Mouse (Mus musculus) cerebellum, adult 9-11 months (tissue): ENCODE data around the gene Zbtb12.
A peak's percentile ranks its signal among the peaks of the same experiment; 100 is the strongest.

Source experiments
- DNase-seq: peaks from one replicate; pipeline ENCODE4 v3.0.0; 2022

Gene Zbtb12

DNA sequence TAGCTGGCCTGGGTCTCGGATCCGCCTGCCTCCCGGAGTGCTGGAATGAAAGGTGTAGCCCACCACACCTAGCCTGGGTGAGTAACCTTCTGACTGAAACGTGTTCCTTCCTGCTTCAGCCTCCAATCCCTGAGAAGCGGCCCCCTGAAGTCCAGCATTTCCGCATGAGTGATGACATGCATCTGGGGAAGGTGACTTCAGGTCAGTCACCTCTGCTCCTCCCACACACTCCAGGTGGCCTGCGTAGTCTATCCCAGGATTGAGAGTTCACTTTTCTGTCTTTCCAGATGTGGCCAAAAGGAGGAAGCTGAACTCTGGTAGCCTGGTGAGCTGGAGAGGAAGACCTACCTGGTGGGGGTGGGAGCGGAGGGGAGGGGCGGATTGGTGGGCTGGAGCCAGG, 23.6 kb downstream of the Zbtb12 start:
- no peak for DNase-seq

DNA sequence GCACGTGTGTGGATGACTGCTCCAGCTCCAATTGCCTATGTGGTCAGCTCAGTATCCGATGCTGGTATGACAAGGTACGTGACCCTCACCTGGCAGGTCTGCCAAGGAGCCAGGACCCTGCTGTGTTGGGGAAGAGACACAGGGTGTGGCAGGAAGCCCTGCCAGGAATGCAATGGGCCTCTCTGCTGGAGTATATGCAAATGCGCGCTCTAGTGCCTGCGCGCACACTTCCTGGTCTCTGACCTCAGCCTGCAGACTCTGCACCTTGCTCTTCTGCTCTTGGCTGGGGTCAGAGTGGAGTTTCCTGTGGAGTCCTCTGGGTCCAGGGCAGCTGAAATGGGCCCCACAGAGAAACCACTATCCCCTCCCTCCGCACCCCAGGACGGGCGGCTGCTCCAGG, 31.7 kb downstream of the Zbtb12 start:
- DNase-seq: no peak

DNA sequence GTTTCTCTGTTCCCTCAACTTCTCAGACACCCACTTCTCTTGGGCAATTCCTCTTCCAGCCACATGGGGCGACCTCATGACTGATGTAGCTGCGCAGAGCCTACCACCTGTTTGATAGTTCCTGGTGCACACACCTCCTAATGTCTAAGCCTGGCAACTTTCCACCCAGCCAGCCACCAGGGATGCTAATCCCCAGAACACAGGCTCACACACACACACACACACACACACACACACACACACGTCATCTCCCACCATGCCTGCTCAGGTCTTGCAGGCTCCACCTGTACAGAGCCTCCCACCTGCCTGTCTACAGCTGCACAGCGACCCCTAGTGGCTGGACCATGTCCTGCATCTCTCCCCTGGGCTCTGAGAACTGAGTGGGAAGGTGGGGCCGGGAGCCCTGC, 32.7 kb downstream of the Zbtb12 start:
- peak; percentile 69 for DNase-seq

DNA sequence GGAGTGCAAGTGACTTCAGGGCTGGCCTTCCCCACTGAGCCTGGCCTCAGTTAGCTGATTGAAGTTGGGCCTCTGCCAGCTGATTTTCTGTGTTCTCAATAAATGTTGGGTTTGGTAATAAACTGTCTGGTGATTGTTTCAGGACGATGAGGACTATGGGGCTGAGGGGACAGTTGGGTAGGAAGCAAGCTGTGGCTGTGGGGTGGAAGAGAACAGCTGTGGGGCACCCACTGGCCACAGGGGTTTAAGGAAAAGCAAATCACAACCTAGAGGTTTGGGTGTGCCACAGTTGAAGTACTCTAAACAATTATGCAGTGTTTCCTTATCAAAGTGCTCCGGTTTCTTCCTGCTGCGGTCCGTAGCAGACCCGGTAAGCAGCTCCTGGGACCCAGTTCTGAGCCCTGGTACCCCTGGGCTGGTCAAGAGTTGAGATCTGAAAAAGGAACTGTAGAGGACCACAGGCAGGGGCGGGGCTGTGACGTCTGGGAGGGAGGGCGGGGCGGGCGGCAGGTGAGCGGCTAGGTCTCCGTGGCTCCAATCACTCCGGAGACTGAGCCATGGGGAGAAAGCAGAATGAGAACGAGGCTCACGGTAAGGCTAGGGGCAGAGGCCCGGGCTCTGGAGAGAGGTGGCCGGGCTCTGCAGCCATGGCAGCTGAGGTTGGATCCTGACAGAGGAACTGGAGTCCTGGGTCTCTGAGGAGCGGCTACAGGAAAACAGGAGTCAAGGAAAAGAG, 34.8 kb downstream of the Zbtb12 start, which contains the start of gene Slc44a4:
Gene Slc44a4, plus strand, starts transcription at position 537 of the 736 bp plus-strand sequence.
- no peak for DNase-seq

DNA sequence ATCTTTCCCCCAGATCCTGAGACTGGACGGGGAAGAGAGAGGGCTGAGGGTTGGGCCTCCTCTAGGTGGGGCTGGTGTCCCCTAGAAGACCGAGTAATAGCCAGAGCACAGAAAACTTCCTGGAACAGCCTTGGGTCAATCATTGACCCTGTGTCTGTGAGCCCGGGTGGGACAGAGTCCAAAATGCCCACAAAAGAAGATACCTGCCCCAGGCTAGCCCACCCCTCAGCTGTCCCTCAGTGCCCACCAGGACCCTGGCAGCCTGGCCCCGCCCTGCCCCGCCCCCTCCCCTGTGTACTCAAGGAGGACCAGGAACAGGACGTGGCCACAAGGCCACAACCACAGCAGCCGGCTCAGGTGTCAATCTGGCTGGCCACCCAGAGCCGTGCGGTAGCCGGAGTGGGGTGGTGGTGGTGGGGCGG, 36.1 kb downstream of the Zbtb12 start:
- no peak for DNase-seq

DNA sequence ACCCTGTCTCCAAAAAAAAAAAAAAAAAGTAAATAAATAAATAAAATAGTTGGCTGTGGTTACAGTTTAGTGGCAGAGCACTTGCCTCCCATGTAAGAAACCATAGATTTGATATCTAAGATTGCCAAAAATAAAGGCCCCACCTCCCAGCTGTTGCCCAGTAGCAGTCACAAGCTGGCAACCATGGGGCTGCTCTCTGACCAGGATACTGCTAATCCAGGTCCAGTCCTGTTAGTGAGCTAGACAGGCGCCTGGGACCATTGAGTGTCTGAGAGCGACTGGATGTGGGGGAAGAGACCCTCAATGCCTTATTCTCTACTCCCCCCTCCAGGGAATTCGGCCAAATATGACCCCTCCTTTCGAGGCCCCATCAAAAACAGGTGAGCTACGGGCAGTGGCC, 37.0 kb downstream of the Zbtb12 start:
- DNase-seq: no peak

DNA sequence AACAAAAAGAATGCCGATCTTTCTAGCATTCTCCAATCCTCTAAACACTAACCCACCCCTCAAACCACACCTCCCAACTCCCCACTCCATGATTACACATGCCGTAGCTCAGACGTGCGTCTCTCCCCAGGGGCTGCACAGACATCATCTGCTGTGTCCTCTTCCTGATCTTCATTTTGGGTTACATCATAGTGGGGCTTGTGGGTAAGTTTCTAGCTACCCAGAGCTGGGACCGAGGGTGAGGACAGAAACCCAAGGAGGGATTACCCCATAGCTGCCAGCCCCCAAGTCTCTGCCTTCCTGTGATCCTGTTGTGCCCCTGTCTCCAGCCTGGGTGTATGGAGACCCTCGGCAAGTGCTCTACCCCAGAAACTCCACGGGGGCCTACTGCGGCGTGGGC, 37.9 kb downstream of the Zbtb12 start:
- no peak for DNase-seq

DNA sequence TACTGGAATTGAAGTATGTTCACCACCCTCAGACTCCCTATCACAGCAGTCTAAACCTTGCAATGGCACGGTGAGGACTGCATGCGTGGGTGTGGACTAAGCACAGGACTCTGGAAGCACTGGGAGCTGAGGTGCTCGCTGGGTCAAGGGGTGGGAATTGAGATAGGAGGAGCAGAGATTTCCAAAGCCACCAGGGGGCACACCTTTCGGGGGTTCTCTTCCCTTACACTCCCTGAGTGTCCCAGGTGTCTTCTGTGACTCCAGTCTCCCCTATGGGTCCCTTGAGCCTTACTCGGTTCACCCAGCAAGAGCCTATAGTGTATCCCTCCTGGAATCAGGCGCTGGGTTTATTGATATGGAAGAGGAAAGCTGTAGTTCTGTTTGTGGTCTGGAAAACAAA, 43.7 kb downstream of the Zbtb12 start:
- no peak for DNase-seq

DNA sequence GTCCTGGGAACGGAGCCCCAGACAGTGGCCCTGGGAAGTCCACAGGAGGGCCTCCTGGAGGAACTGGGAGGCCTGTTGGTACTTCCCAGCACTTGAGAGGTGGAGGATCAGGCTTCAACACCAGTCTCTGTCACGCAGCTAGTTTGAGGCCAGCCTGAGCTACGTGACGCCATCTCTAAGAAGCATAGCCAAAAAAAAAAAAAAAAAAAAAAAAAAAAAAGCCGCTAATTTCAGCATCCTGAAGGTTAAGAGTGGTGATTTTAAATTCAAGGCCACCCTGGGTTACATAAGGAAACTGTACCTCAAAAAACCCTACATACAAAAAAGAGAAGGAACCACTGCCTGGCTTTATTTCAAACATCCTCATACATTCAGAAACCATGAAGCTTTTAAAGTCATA, 45.0 kb downstream of the Zbtb12 start:
- no peak for DNase-seq

DNA sequence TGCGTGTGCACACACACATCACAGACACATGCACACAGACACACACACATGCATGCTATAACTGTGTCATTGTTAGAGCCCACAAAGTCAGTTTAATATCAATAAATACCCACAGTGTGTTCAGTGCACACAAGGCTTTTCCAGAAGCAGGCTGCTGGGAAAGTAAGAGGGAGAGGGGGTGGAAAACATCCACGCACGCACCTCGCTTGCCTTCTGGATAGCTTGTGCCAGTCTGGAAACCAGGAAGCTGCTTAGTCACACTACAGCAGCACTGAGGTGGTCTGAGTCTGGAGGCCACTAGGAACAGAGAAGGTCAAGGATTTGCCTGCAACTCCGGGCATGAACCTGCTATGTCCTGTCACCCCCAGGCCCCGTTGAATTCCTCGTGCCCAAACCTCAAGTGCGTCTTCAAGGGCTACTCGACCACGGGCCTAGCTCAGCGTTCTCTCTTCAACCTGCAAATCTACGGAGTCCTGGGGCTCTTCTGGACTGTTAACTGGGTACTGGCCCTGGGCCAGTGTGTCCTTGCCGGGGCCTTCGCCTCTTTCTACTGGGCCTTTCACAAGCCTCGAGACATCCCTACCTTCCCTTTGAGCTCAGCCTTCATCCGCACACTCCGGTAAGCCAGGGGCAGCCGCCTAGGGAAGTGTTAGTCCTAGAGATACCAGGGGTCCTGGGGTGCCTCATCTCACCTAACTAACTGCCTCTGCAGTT, 48.2 kb downstream of the Zbtb12 start:
- DNase-seq: no peak

DNA sequence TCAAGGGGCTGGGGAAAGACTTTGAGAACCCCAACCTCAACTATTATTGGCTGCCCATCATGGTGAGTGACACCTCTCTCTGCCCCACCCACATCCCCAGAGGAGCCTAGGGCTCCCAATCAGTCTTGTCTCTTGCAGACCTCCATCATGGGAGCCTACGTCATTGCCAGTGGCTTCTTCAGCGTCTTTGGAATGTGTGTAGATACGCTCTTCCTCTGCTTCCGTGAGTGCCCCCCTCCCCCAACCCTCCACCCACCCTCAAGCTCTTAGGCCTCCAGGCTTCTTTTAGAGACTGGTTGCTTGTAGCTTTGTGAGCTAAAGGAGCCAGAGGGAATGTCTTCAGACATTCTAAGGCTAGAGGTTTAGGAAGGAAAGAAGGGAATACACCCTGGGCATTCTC, 49.6 kb downstream of the Zbtb12 start:
- no peak for DNase-seq

DNA sequence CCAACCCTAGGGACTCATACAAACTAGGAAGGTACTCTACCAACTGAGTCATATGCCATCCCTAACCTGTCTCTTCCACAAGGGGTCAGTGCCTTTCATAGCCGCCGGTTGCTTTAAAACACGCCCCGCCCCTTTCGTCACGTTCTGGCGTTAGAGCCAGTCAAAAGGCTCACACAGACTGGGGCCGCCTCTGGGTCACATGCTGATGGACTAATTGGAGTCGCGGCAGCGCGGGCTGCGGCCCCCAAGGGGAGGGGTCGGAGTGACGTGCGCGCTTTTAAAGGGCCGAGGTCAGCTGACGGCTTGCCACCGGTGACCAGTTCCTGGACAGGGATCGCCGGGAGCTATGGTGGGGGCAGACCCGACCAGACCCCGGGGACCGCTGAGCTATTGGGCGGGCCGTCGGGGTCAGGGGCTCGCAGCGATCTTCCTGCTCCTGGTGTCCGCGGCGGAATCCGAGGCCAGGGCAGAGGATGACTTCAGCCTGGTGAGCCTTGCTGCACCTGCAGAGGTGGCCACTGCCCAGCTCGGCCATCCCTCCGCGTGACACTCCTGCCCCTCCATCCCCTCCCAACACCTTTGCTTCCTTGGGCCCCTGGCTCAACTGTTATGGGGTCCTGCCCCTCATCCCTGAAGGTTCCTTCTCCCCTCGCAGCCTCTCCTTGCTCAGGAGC, 51.9 kb downstream of the Zbtb12 start, which contains the start of gene Neu1:
Gene Neu1, plus strand, starts transcription at position 193 of the 674 bp plus-strand sequence.
- peak; percentile 99 for DNase-seq

DNA sequence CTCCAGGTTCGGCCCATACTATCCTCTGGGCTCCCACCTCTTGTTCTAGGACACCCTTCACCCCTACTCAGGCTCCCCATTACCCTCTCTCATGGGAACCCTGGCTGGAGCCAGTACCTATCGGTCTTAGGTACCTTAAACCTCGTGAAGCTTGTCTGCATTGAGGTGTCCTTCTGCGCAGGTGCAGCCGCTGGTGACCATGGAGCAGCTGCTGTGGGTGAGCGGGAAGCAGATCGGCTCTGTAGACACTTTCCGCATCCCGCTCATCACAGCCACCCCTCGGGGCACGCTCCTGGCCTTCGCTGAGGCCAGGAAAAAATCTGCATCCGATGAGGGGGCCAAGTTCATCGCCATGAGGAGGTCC, 52.4 kb downstream of the Zbtb12 start:
- DNase-seq: peak; percentile 68

DNA sequence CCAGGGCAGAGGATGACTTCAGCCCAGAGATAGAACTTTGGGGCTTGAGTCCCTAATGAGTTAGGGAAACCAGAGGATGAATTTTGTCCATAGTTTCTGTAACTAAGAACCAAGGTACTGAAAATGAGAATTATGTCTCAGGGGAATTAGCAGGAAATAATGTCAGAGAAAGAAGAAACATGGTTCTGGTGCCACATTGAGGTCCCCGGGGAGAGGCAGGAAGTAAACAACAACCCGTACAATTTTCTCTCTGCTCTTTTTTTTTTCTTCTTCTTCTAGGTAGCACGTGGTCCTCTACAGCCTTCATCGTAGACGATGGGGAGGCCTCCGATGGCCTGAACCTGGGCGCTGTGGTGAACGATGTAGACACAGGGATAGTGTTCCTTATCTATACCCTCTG, 53.0 kb downstream of the Zbtb12 start:
- DNase-seq: no peak

DNA sequence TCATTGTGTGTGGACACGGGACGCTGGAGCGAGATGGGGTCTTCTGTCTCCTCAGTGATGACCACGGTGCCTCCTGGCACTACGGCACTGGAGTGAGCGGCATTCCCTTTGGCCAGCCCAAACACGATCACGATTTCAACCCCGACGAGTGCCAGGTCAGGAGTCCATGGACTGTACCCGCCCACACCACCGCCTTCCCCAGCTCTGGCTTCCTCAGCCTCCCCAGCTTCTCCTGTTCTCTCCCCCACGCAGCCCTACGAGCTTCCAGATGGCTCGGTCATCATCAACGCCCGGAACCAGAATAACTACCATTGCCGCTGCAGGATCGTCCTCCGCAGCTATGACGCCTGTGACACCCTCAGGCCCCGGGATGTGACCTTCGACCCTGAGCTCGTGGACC, 54.7 kb downstream of the Zbtb12 start:
- DNase-seq: peak; percentile 24

DNA sequence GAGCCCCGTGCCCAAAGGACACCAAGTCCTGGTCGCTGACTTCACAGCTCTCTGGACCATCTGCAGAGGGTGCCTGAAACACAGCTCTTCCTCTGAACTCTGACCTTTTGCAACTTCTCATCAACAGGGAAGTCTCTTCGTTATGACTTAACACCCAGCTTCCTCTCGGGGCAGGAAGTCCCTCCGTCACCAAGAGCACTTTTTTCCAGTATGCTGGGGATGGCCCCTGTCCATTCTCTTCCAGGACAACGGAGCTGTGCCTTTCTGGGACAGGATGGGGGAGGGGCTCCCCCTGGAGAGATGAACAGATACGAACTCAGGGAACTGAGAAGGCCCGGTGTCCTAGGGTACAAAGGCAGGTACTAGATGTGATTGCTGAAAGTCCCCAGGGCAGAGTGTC, 55.5 kb downstream of the Zbtb12 start:
- no peak for DNase-seq

DNA sequence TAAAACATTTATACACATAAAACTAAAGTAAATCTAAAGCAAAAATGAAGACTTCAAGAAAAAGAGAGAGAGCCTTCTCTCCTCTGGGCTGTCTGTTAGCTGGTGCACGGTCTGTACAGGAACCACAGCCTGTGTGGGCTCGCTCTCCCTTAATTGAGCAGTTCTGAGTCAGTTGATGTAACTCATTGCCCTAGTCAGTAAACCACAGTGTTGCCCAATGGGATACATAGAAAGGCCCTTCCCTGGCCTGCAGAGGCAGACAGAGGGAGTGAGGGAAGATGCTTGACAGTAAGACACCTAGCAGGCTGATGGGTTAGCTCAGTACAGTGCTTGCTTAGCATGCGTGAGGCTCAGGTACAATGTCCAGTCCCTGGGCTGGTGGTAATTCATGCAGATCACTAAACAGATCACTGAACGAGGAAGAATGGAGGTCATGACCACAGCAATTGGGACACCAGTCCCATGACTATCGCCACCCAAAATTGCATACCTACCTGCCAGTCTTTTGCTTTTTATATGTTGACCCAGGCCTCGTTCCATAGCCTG, 58.8 kb downstream of the Zbtb12 start:
- no peak for DNase-seq

DNA sequence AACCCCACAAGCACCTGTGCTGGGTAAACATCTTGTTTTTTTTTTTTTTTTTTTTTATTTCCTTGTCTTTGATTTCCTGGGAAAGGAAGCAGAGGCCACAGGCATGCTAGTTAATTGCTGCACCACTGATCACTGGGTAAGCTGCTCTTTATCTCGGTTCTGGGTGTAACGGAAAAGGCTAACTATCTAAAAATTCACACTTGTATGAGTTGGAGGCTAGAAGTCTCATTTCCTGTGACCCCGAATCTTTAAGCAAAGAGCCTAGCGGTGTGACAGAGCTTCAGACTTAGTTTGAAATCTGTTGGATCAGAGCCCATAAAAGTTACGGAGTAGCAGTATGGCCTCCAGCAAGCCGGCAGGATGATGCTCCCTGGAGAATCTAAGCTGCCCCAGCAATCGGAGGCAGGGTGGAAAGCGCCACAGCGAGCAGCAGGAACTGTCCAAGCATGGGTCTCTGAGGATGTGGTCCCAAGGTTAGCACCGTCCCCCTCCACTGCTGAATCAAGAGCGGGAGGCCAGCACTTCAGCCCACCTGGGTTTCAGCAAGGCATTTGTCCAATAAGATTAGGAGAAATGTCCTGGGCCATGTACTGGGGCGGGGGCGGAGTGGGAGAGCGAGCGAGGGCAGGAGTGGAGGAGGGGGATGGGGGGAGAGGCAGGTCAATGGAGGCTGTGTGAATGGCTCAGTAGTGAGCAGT, 62.2 kb downstream of the Zbtb12 start:
- no peak for DNase-seq

DNA sequence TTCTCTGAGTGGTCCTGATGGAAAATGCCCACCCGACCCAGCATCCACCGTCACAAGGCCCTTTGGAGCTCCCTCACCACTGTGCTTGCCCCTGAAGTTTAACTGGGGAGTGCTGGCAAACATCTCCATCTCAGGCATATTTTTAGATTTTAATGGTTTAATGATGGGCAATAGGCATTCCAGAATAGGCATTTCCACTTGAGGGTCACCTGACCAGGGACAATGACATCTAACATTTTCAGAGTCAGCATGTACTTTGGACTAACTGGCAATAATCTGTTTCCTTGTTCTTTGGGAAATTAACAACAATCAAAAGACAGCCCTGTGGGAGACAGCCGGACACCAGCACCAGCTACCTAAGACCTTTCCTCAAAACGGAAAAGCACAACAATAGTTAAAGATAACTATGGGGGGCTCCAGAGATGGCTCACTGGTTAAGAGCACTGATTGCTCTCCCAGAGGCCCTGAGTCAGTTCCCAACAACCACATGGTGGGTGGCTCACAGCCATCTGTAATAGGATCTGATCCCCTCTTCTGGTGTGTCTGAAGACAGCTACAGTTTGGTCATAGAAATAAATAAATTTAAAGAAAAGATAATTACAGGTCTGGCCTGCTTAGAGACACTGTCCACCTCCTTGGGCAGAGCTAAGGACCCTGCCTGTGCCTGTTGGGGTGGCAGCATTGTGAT, 64.0 kb downstream of the Zbtb12 start:
- DNase-seq: no peak

DNA sequence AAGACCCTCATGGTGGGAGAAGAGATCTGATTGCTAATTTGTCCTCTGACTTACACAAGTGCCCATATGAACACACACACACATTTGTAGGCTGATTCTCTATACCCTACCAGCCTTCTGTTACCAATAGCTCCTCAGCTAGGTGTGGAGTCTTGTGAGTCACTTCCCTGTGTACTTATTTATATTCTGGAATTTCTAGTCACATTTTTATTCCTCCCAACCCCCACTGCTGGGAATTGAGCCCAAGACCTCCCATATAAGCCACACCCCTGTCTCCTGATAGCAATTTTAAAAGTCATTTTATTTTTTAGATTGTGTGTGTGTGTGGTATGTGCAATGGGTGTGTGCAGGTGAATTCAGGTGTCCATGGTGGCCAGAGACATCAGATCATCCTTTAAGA, 65.1 kb downstream of the Zbtb12 start:
- DNase-seq: no peak
